Mouse (Mus musculus): ENCODE results near the gene Mex3a.

Mex3a gene

DNA sequence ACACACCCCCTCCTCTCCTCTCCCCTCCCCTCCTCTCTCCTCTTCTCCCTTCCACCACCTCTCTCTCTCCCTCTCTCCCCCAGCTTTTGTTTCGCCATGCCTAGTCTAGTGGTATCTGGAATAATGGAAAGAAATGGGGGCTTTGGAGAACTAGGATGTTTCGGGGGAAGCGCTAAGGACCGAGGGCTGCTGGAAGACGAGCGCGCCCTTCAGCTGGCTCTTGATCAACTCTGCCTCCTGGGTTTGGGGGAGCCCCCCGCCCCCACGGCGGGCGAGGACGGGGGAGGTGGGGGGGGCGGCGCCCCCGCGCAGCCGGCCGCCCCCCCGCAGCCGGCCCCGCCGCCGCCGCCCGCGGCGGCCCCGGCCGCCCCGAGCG lies at the start of gene Mex3a:
TSS of gene Mex3a (plus strand) at position 97 of the 376 bp plus-strand sequence.
- DNase-seq, result peak; percentile 25 to 53

DNA sequence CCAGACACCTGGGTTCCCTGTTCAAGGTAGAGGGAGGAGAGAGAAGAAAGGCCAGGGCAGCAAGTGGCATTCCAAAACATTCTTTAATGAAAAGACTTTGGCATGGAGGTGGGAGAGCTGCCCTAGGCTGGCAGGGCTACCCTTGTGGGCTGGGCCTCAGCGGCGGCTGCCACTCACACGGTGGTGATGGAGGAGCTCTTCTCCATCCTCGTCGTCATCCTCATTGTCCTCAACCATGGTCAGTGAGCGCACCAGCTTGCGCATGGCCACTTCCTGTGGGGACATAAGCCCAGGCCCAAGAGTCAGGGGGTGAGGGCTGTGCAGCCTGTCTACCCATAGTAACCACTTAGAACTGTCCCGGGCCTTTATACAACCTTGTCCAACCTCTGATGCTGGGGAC lies 49.1 kb upstream of the Mex3a start:
- no peak for DNase-seq

DNA sequence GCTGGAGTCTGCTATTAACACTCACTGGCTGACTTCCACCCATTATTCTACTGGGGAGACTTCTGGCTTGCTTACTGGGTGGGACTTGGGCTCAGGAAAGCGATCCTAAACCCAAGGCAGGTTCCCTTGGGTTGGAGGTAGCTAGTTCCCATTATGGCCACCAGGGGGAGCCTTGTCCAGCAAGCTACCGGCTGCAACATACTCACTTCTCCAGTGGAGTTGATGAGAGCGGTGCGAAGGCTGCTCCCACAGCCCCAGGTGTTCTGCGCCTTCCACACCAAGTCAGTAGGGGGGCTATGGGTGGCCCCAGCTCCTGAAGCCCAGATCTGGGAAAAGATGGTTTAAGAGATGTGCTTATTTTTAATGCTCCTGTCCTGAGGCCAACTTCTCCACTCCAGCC lies 48.6 kb upstream of the Mex3a start:
- peak; percentile 72 to 75 for DNase-seq

DNA sequence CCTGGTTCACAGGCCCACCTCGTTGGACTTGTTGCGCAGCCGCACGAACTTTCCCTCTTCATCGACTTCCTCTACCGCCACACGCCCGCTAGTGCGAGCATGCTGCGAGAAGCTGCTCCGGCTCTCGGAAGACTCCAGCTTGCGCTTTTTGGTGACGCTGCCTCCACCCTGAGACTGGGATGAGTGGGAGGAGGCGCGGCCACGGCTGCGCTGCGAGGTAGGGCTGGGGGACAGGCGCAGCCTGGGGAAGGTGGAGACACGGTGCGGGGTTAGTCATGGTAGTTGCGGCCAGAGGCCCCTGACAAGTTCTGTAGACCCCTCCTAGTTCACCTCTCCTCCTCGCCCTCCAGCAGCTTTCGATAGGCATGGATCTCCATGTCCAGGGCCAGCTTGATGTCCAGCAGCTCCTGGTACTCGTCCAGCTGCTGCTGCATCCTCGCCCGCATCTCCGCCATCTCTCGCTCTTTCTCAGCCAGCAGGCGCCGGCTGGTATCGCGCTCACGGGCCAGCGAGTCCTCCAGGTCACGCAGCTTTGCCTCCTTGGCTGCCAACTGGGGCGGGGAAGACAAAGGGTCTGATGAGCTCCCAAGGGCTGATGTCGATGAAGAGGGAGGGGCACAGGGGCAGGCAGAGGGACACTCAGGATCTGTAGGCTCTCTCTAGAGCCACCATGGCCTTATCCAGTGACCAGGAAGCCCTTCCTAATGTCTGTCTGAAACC lies 47.4 kb upstream of the Mex3a start:
- DNase-seq, result peak; percentile 38 to 58

DNA sequence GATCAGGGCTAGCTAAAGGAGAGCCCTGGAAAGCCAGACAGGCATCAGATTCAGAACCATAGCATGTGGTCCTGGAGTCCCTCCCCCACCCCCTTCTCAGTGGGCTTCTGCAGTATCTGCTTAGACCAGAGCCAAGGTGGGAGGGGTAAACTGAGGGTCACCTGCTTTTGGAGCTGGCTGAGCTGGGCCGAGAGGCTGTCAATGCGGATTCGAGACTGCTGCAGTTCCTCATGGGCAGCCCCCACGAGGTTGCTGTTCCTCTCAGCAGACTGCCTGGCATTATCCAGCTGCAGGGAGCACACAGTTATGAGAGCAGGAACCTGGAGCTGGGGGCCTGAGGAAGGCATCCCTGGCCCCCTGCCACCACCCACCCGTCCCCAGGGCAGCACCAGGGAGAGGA lies 46.2 kb upstream of the Mex3a start:
- DNase-seq, result no peak

DNA sequence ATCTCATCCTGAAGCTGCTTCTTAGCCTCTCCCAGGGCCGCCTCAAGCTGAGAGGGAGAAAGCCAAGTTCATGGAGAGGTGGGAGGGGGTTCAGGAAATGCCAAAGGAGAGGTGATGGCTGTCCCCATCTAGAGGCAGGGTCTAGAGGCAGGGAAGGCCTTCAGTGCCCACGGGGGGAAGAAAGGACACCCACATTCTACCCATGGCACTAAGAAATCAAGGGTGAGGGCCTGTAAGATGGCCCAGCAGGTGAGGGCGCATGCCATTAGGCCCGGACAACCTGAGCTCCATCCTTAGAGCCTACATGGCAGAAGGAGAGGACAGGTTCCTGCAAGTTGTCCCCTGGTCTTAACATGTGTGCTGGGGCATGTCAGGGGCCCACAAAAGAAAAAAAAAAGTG lies 45.3 kb upstream of the Mex3a start:
- DNase-seq, result no peak

DNA sequence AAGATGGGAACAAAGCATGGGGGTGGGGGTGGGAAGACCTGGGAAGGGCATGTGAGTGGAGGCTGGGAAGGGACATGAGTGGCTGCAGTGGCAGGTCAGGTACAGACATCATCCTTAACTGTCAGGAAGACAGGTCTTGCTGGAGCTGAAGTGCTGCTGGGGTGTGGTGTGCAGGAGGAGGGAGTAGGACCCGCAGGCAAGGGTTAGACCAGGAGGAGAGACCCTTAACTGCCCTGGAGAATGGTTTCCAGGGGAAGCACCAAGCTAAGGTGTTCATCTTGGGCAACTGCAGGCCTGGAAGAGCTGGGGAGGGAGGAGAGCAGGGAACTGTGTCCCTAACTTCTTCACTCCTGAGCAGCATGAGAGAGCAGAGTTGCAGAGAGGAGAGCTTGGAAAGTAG lies 44.8 kb upstream of the Mex3a start:
- DNase-seq, result no peak

DNA sequence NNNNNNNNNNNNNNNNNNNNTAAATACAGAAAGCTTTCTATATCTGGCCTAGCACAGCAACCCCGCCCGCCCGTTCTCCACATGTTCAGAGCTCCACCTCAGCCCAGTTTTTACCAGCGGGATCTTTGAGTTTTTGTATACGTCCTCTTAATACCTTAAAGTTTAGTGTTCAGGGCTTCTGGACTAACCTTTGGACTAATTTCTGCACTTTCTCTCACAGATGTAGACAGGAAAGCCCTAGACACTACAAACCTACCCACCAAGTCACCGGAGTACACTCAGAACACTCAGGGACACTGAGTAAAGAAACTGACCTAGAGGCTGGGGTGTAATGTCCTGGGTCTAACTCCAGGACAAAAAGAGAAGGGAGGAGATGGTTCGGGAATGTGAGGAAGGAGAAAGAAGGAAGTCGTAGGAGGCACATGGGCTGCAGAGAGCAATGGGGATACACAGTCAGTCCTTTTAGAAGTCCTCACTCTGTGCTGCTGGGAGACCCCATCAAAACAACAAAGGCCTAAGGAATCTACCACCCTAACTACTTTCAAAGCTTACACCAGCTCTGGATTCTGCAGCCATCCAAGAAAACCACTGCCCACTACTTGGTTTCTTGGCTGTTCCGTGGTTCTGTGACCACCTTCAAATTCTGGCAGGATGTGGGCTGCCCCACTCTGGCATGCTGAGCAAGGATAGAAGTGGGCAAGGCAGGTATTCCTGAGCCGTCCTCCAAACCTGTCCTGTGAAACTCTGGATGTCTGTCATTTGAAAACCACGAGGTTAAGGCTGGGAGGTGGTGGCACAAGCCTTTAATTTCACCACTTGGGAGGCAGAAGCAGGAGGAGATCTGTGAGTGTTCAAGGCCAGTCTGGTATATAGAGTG lies 38.3 kb upstream of the Mex3a start:
- DNase-seq, result no peak

DNA sequence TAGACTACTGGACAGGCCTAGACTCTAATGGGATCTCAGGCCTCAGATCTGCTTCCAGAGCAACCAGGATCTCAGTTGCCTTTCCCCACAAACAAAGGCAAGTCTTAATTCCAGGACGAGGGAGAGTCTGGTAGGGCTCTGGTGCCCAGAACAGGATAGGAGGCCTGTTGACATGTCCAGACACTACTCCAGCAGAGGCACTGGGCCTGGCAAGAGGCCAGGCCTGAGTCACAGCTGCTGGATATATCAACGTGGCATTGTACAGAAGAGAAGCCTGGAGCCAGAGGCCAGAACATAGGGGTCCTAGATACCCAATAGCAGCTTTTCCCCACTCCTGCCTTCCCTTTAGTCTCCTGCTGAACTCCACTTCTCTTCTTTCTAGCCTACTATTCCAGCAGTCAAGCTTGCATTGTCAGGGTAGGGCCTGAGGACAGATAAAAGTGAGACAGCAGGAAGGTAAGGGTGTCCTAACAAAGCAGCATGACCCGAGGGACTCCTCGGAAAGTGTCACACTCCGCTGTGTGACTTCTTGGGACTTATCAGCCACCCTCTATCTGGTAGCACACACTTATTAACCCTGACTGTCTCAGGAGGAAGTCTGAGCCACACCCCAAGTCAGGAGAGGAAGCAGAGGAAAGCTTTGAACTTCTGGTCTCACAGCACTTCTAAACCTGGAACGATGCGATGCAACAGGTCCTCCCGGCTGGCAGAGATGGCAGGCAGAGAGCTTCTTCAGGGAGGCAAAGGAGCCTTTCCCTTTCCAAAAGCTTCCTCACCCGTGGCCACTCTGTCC lies 37.2 kb upstream of the Mex3a start:
- DNase-seq, result no peak

DNA sequence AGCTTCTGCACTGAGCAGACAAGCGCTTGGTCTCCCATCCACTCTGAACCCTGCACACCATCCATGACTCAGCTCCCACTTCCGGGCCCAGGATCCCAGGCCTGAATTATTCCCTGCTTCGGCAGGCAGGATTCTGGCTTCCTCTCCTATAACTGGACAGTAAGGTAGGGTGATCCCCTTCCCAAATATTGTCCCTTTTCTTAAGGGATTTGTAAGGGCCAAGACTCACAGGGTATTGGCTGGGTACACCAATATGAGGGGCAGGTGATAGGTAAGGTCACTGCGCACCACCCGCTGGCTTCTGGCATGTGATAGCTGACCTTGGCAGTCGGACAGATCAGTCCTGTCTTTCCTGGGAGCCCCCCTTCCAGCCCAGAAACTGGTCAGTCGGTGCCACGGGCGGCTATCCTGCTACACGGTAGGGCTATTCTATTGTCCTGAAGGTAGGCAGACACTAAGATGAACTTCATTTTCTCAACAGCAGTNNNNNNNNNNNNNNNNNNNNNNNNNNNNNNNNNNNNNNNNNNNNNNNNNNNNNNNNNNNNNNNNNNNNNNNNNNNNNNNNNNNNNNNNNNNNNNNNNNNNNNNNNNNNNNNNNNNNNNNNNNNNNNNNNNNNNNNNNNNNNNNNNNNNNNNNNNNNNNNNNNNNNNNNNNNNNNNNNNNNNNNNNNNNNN lies 36.3 kb upstream of the Mex3a start:
- DNase-seq, result no peak

DNA sequence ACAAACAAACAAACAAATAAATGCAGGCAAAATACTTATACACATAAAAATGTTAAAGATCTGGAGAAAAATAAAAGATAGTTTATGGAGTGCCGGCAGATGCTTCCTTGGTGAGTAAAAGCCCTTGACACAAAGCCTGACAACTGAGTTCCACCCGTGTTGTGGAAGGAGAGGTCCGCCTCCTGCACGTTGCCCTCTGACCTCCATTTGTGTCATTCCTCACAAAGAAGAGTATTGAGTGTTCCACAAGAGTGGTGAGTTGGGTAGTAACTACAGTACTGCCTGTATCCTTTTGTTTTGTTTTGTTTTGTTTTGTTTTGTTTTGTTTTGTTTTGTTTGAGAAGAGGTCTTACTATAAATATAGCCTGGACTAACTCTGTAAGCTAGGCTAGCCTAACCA lies 32.6 kb upstream of the Mex3a start:
- no peak for DNase-seq

DNA sequence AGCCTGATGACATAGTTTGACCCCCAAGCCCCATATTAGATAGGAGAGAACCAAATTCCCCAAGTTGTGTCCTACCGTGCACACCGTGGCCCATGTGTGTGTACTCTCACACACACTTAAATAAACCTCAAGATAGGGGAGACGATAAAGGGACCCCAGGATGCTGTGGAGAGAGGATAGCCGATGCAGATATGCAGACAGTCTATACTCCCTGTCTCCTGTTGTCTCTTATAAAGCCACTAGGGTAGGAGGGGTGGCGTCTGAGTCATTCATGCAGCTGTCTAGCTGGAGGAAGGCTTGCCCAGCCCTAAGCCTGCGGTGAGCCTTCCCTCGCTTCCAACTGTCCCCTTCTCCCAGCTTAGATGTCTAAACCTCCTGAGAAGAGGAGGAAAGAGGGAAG lies 32.1 kb upstream of the Mex3a start:
- DNase-seq, result no peak

DNA sequence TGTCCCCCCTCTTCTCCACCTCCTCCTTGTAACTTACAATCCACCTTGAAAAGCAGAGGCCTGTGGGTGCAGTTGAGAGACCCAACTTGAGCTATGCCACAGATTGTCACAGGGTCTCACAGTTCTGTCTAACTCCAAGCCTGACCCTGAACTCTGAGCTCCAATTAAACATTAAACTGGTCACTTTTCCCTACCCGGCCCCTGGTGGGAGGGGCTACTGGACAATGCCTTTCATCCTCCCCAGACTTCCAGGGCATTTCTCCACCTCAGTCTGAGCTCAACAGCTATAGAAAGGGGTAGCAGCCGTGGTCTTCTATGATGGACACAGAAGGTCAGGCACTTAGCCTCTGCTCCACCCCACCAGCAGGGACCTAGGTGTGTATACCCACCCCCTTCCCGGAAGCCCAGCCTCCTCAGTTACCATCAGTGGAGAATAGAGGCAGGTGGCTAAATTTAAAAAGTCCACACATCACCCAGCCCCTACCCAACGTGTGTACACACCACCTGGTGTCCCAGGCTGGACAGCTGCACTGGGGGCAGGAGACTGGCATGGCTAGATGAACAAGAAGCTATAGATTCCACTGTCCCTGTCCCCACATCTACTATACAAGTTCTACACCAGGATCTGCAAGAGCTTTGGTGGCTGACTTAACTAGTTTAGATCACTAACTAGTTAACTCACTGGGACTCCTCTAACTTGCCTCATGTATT lies 31.4 kb upstream of the Mex3a start:
- DNase-seq, result no peak

DNA sequence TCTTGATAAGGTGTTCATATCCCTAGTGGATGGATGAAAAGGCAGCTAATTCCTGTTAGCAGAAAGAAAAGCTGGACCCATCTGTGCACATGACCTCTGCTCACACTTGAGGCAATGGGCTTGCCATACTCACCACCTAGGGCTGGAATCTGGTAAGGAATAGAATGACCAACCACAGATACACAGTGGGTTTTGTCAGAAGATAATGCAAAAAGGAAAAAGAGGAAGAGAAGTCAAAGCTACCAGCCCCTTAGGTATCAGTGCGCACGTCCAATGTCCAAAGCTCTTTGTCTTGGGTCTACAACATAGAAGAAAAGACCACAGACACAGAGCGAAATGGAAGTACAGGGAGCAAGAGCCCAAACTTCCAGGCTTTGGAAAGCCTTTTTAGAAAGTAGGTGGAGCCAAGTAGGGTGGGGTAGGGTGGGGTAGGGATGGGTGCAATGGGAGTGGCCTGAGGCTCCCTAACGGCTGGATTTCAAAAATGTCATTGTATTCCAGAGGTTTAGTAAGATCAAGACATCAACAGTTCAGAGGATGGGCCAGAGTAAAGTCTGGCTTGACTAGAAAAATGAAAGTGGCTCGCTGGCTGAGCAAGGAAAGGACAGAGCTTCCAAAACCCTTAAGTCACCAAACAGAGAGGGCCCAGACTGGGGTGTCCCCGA lies 30.7 kb upstream of the Mex3a start:
- DNase-seq, result no peak

DNA sequence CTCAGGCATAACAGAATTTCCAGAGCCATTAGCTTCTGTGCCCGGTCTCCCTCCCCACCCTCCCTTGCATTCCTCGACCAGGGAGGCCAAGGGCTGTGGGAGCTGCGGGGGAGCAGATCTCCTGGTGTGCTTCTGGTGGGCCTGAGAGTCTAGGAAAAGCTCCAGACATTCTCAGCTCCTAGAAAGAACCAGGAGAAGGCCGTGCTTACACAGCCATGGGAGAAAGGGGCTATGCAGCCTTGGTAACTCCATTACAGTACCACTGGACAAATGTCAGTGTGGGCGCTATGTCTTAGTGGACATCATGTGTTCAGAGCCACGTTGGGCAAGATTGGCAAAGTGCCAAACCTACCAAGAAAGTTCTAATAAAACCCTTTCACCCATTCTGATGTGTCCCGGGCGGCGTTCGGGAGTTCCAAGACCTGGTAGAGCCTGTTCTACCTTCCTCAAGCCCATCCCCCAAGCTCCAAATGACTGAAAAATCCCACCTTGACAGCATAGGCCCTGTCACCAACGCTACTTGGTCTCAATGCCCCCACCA lies 30.1 kb upstream of the Mex3a start:
- no peak for DNase-seq

DNA sequence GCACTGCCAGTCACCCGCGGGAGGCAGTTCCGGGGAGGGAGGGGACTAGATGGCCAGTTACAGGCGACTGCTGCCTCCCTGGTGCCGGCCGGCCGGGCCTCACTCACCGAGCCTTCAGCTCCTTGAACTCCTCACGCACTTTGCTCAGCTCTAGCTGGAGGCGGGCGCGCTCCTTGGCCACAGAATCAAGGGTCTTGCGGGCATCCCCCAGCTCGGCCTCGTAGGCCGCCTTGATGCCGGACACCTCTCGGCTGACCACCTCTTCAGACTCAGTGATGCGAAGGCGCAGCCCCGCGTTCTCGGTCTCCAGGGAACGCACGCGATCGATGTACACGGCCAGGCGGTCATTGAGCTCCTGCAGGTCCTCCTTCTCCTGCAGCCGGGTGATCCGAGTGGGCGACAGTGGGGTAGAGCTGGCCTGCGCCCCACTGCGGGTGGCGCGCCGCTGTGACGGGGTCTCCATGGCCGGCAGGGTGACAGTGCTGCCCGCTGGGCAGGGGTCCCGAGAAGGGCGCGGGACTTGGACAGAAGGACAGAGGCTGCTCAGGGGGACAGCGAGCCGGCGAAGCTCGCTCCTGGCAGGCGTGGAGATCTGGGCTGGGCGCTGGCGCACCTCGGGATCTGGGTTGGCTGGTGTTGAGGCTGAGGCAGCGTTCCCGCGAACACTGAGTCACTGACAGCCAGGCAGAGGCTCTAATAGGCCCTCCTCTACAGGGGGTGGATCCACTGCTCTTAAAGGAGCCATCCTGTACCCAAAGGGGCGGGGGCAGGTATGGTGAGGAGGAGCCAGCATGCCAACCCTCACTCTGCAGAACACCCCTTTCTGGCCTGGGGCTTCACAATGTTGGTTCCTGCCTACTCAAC lies 29.3 kb upstream of the Mex3a start:
- DNase-seq, result peak; percentile 26 to 41

DNA sequence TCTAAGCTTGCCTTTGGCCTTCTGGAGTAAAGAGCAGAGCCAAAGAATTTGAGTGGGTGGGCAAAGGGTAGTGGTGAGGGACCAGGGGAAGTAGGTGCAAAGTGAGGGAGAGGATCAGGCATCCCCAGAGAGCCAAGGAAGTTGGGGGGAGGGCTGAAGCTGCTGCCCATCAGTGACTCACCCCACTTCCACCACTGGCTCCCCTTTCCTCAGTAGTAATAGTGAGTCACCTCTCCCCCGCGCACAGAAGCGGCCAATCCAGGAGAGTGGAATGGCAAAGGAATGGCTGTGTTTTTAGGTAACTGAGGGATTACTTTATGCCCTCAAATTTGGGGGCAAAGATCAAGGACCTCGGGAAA lies 28.7 kb upstream of the Mex3a start:
- DNase-seq, result no peak

DNA sequence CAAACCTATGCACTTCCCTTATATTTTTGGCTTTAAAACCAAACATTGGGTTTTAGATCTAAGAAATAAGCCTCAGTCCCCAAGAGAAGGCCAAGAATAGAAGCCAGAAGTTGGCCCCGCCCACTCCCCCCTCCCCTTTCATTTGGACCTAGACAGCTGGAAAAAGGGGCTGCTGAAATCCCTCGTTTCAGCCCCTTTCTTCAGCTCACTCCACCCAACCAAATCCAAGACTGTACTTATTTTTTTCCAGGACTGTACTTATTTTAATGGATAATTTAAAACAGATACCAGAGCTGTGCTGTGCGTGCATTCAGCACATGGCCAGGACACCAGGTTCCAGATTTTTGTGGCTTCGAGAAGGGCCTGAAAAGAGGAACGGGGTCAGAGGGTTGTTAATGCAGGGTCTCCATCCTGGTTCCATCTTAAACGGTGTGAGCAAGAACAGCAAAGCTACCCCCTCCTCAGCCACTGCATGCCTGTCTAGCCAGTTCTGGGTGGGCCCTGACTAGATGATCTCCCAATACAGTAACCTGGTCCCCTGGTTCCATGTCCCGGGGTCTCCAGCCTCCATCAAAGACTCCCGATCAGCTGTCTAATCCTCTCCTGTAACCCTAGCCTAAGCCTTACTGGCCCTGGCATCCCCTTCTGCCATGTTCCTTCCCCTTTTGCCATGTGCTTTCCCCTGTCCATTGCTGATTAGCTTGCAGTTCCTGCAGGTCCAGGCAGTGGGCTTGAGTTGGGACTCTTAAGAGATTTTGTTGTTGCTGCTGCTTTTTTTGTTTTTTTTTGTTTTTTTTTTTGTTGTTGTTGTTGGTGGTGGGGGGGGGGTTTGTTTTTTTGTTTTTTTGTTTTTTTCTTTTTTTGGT lies 28.1 kb upstream of the Mex3a start:
- no peak for DNase-seq

DNA sequence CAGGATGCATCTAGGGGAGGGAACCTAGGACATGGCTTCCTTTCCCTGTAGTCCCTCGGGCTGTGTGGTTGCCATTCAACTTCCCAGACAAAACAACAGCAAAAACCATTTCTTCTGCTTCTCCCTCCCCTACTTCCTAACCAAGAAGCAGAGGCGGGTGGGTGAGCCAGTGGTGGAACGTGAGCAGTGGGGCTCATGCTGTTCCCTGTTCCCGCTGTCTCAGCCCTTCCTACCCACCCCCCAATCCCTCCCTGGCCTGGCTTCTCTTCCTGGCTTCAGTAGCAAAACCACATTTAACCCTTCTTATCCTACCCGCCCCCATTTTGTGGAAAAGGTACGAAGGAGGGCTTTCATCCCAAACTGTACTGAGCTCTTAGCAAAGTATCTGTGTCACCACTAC lies 27.1 kb upstream of the Mex3a start:
- DNase-seq, result no peak

DNA sequence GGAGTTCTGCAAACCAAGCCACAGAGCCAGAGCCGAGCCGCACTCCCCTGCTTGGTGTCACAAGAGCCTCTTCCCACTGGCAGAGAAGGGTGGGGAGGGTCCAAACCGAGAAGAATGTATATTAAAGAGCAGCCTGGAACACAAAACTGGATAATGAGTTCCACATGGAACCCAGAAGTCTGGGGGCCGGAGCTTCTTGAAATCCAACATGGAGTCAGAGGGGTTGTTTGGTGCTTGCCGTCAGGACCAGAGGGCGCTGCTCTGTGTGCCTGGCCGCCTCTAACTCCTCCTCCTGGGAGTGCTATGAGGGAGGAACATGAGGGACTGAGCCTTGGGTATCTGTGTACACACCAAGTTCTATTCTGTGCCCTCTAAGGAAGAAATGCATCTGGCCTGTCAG lies 26.4 kb upstream of the Mex3a start:
- no peak for DNase-seq

Data from thymus, postnatal 36 days (tissue).